Mouse (Mus musculus): ENCODE data around the gene Cnot1.

Gene Cnot1

GRCm38 (mm10) chr8:95727625-95728024 is 79.6 kb downstream of the Cnot1 start:
- DNase-seq (ENCODE audit: inconsistent ontology term), result no peak

DNA sequence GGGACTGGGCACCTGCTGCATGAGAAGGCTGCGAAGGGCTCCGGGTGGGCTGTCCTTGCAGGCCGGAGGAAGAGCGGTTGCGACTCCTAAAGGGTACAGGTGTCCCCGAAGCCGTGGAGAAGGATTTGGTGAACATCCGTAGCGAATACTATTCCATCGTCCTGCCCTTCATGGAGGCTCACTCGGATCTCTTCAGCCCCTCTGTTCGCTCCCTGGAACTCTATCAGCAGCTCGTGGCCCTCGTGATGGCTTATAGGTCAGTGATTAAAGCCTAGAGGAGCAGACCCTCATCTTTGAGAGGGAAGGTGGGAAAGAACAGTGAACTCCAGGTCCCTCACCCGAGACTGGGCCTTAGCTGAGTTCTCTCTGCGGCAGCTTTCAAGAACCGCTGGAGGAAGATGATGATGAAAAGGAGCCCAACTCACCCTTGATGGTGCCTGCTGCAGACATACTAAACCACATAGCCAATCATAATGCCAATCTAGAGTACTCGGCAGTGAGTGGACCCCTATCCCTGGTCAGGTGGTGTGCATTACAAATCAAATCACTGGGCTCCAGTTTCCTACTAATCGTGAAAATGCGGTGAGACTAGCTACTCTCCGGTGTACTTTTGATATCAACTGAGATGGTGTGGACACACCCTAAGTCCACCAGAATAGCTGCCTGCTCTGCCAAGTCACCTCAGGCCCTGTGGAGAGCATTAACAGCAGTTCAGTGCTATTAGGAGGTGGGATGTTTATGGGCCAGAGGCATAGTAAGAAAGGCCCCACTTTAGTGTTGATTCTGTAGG is 90.5 kb downstream of the Cnot1 start:
- peak; percentile 17 for DNase-seq (ENCODE audit: inconsistent ontology term)

DNA sequence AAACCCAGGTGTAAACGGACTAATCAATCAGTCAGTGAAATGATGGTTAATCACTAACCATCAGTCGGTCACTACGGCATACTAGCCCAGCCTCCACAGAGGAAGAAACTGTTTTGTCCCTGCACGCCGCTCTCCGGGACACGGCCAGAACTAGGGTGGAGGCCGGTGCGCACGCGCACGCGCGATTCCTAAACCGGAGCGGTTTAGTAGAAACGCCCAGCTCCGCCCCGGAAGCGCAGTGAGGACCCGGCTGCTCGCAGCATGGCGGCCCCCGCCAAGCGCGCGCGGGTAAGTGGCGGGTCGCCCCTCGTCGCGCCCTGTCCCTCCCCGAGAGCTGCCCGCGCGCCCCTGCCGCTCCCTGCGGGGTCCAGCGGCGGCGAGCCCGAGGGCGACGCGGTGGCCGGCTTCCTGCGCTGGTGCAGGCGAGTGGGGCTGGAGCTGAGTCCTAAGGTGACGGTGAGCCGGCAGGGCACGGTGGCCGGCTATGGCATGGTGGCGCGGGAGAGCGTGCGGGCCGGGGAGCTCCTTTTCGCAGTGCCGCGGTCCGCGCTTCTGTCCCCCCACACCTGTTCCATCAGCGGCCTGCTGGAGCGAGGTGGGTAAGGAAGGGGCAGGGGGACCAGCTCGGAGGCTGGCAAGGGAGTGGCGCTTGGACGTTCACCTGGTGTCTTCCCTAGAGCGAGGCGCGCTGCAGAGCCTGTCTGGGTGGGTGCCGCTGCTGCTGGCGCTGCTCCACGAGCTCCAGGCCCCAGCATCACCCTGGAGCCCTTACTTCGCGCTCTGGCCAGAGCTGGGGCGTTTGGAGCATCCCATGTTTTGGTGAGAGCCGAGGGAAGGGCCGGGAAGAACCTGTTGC is 91.4 kb downstream of the Cnot1 start, which contains the start of gene Setd6:
Gene Setd6 (plus strand): TSS at position 206 of the 856 bp plus-strand sequence.
- DNase-seq (ENCODE audit: inconsistent ontology term), result peak; percentile 90

- DNase-seq (ENCODE audit: inconsistent ontology term), result no peak
Observed at GRCm38 (mm10) chr8:95714837-95715413, 92.3 kb downstream of the Cnot1 start.

- DNase-seq (ENCODE audit: inconsistent ontology term), result no peak
Observed at GRCm38 (mm10) chr8:95714367-95714766, 92.9 kb downstream of the Cnot1 start.

- DNase-seq (ENCODE audit: inconsistent ontology term), result peak; percentile 32
Observed at GRCm38 (mm10) chr8:95713100-95714010, 93.9 kb downstream of the Cnot1 start.

DNA sequence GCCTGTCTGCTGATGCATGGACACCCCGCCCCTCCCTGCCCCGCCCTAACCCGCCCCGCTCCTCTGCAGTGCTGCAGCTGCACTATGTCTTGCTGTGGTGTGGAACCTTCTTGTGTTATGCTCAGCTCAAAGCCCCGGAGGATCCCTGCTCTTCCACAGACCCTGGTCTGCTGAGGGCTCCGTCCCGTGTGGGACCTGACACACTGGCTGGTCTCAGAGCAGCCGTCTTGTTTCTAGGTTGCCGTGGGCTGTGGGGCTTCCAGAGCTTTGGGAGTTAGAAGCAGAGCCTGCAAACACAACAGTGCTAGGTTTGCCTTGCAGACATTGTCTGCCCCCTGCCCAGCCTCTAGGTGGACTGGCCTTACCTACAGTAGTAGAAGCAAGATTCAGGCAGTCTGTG is 94.9 kb downstream of the Cnot1 start:
- no peak for DNase-seq (ENCODE audit: inconsistent ontology term)

DNA sequence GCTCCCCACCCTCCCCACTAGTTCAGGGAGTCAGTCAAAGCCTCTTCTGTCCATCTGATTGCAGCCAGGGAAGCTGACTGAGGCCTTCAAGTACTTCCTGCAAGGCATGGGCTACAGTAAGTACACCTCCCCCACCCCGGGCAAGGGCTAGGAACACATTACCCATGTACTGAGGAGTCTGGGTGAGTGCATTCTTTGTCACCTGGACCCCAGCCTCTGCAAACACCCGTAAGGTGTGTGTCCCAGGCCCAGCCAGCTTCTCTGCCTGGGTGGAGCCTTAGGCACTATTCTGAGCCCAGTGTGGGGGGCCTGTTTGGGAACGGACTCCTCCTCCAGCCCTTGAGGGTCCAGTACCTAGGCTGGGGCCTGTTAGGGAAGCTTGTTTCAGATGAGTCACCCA is 96.2 kb downstream of the Cnot1 start:
- DNase-seq (ENCODE audit: inconsistent ontology term), result no peak

GRCm38 (mm10) chr8:95709579-95709978 is 97.7 kb downstream of the Cnot1 start:
- no peak for DNase-seq (ENCODE audit: inconsistent ontology term)

- DNase-seq (ENCODE audit: inconsistent ontology term), result no peak
Observed at GRCm38 (mm10) chr8:95704538-95704937, 102.7 kb downstream of the Cnot1 start.

- DNase-seq (ENCODE audit: inconsistent ontology term), result peak; percentile 85
Observed at GRCm38 (mm10) chr8:95703461-95704260, 103.6 kb downstream of the Cnot1 start.

DNA sequence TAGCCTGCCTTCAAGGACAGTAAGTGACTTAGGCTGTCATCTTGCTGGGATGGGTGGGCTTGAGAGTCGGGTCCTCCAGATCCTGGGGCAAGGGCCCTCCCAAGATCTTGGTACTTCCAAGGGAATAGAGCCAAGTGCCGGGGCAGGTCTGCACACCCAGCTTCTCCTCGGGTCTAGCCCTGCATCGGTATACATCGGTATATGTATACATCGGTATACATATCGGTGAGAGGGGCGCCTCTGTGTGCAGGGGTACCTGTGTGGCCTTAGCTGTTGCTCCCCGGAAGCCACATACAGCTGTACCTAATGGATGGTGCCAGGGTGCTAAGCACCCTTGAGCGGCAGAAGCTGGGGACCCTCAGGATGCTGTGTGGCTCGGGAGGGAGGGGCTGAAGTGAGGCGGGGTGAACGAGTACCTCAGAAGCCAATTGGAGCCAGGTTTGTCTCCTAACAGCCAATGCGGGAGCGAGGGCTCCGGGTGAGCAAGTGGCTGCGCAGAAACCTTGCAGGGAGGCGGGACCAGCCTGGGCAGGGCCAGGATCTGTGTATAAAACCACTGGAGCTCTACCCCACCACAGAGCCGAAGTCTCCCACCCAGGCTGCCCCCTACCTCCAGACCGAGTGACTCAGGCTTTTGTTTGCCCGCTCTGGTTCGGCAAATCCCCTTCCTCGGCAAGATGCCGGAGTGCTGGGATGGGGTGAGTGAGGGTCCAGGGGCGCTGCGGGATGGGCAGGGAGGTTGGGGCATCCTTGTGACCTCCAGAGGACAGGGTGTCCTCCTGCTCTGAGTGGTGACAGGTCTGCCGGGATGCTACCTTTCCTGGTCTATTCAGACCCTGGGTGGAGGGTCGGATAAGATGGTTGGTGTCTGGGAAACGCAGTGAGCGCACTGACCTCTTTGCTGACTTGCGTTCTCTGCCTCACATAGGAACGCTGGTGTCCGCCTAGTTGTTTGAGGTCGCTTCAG is 104.5 kb downstream of the Cnot1 start:
- DNase-seq (ENCODE audit: inconsistent ontology term), result peak; percentile 92

GRCm38 (mm10) chr8:95701809-95702208 is 105.5 kb downstream of the Cnot1 start:
- no peak for DNase-seq (ENCODE audit: inconsistent ontology term)

- no peak for DNase-seq (ENCODE audit: inconsistent ontology term)
Observed at GRCm38 (mm10) chr8:95700282-95700681, 107.0 kb downstream of the Cnot1 start.

DNA sequence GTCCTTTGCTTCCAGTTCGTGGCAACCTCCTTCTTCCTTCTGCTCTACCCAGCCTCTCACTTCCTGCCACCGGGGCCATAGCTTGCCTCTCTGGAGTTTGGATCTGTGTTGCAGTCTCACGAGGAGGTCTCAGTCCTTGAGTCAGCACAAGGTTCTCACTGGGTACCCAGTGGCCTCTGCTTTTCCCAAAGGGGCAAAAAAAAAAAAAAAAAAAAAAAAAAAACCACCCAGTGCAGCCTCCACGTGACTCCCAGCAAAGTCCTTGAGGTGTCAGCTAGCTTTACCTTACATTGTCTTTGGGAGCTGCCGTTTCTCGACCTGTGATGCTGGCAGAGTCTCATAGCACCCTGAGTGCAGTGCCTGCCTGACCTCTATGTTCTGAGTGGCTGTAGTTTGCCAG is 109.1 kb downstream of the Cnot1 start:
- no peak for DNase-seq (ENCODE audit: inconsistent ontology term)

DNA sequence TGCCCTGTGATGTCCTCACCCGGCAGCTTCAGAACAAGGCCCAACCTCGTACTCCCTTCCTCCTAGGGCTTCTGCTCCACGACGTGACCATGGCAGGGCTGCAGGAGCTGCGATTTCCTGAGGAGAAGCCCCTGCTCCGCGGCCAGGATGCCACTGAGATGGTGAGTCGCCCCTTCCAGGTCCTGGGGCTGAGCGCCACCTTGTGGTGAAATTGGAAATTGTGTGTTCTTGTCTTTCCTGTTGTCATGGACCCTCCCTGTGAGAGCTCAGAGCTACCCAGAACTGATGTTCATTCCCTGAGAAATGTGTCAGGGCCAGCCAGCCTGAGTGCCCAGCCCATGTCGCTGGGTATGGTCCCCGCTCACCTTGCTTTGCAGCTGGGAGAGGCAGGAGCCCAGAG is 110.1 kb downstream of the Cnot1 start:
- DNase-seq (ENCODE audit: inconsistent ontology term), result peak; percentile 80

- no peak for DNase-seq (ENCODE audit: inconsistent ontology term)
Observed at GRCm38 (mm10) chr8:95696661-95697060, 110.6 kb downstream of the Cnot1 start.

- no peak for DNase-seq (ENCODE audit: inconsistent ontology term)
Observed at GRCm38 (mm10) chr8:95694631-95695030, 112.6 kb downstream of the Cnot1 start.

- no peak for DNase-seq (ENCODE audit: inconsistent ontology term)
Observed at GRCm38 (mm10) chr8:95690929-95691541, 116.2 kb downstream of the Cnot1 start.
